Mouse (Mus musculus): Measurements from ENCODE around the gene Ublcp1.

DNA sequence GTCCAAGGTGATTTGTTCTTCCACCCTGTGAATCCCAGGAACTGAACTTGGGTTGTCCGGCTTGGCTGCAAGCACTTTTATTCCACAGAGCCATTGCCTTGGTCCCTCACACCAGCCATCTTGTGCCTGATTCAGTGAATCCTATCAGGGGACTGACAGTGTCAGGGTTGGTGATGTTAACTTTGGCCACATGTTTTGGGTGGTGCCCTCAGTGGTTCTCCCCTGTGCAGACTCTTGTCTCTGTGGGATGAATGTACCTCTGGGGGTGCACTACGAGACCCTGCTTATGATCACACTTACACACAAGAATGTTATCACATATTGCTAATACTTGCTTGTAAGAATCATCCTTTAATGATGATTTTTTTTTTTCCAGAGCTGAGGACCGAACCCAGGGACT lies 40.3 kb downstream of the Ublcp1 start:
- TF ChIP-seq CTCF (IDR thresholded peaks at IDR 0.05; ENCODE audit: extremely low read depth, insufficient read depth, insufficient read length, insufficient replicate concordance) (no peak), POLR2A (IDR thresholded peaks at IDR 0.05; ENCODE audit: low read depth, low read length) (no peak)

Data from spleen, adult 2 months (tissue).